Mouse (Mus musculus): ENCODE data around the gene Gm44973. TPM values are rescaled to one million over a fixed set of nuclear protein-coding genes. Genes with fewer than 3 reads are reported as not detected.
"Not testable (repeated sequence)": the region's sequence is repeated elsewhere in the genome, so short reads cannot be mapped to it uniquely, and the experiment has no call there.

Gm44973 gene
- polyA plus RNA-seq, 1 experiment from 2014 or later = 0.78 TPM

DNA sequence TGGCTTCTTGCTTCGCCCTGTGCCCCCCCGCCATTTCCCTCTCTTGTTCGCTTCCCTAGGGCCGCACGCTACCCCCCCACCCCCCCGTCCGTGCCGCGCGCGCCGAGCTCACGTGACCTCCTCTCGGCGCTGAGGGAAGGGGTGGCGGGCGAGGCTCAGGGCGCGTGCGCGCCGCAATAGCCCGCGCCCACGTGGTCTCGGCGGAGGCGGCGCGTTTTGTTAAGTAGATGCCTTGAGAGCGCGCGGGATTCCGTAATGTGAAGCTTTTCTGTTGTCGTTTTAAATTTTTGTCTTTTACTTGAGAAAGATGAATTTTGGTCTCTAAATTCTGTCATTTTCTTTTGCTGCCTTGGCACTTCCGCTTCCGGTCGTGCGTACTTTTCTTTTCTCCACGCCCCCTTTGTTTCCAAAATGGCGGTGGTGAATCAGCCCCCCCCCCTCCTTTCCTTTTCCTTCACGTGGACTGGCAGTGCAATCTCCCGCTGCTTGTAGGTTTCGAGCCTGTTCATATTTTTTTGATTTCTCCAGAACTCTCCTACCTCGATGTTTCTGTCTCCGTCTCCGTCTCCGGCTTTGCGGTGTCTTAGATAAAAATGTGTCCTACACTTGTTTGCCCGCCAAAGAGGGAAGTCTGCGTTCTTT, 47.2 kb downstream of the Gm44973 start:
- H3K4me3 ChIP-seq = peak overlapping the region; percentile 61
- H3K36me3 ChIP-seq = peaks cover 13% of the 10 kb centered on the region
- H3K4me2 ChIP-seq = peak overlapping the region; percentile 97
- H3K9me3 ChIP-seq (replicated peaks) = no peaks in the 10 kb centered on the region
- H3K27ac ChIP-seq = peak overlapping the region; percentile 97
- peaks cover 14% of the 10 kb centered on the region for H3K27me3 ChIP-seq
- ATAC-seq (replicated peaks; ENCODE audit: insufficient number of reproducible peaks, insufficient read depth, low FRiP score, low read depth) = peak; percentile 50
- peak overlapping the region; percentile 79 for H3K9ac ChIP-seq
- WGBS = under 1% methylated on average over 51 of the region's 51 CpGs
- H3K4me1 ChIP-seq (replicated peaks) = peaks cover 35% of the 10 kb centered on the region

DNA sequence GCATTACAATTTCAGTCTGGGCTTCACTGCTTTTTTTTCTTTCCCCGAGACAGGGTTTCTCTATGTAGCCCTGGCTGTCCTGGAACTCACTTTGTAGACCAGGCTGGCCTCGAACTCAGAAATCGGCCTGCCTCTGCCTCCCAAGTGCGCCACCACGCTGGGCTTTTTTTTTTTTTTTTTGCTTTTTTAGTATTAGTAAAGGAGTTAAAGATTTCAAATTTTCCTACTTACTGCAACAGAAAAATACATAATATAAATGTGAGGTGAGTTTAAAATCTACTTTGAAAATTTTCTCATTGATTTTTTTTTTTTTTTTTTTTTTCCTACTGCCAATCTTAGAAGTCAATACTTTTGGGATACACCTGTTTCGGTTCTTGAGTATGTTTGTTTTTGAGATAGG, 49.6 kb downstream of the Gm44973 start:
- 87% methylated on average over 6 of the region's 6 CpGs for WGBS
- Histone ChIP-seq H3K4me1 (replicated peaks) (peaks cover 33% of the 10 kb centered on the region), H3K27me3 (no peaks in the 10 kb centered on the region), H3K36me3 (peaks cover 37% of the 10 kb centered on the region), H3K9me3 (replicated peaks) (no peaks in the 10 kb centered on the region), H3K4me2 (no peak overlapping the region), H3K27ac (no peak overlapping the region), H3K9ac (no peak overlapping the region), H3K4me3 (no peak overlapping the region)
- no peak for ATAC-seq (replicated peaks; ENCODE audit: insufficient number of reproducible peaks, insufficient read depth, low FRiP score, low read depth)

DNA sequence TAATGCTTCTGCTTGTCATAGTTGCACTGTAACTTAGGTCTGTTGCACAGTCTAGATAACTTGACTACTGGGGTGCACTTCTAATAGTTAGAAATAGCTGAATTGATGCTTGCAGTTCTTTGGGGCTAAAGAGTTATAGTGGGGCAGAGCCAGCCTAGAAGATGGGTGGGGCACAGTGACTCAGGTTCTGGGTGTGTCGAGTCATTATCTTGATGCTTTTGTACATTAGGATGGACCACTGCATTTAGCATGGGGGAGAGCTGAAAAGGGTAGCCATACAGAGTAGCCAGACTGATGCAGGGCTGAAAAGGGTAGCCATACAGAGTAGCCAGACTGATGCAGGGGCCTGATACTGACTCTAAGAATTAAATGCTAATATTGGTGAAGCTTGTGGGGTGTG, 58.3 kb downstream of the Gm44973 start:
- peaks cover 92% of the 10 kb centered on the region for H3K36me3 ChIP-seq
- no peak overlapping the region for H3K4me3 ChIP-seq
- ATAC-seq (replicated peaks; ENCODE audit: insufficient number of reproducible peaks, insufficient read depth, low FRiP score, low read depth) = no peak
- H3K27me3 ChIP-seq = no peaks in the 10 kb centered on the region
- H3K27ac ChIP-seq = no peak overlapping the region
- H3K4me2 ChIP-seq = no peak overlapping the region
- WGBS = 54% methylated on average over 1 of the region's 1 CpGs
- H3K9me3 ChIP-seq (replicated peaks) = no peaks in the 10 kb centered on the region
- H3K9ac ChIP-seq = no peak overlapping the region
- H3K4me1 ChIP-seq (replicated peaks) = no peaks in the 10 kb centered on the region

DNA sequence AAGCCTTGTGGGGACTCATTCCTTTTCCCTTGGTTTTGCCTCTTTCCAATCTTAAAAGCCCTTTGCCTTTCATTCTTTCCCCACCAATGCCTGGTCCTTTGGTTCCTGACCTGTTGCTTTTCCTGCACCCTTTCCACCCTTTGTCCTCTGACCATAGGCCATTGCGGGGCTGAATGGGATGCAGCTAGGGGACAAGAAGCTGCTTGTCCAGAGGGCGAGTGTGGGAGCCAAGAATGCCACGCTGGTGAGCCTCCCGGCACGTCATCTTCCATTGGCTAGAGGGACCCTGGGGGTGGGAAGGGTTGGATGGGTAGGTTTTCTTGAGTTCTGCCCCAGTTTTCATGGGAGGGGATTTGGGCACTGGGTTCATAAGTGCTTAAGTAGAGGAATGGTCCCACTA, 59.7 kb downstream of the Gm44973 start:
- H3K9ac ChIP-seq = no peak overlapping the region
- H3K4me2 ChIP-seq = no peak overlapping the region
- H3K27me3 ChIP-seq = no peaks in the 10 kb centered on the region
- WGBS = 86% methylated on average over 5 of the region's 5 CpGs
- no peak overlapping the region for H3K27ac ChIP-seq
- no peaks in the 10 kb centered on the region for H3K9me3 ChIP-seq (replicated peaks)
- ATAC-seq (replicated peaks; ENCODE audit: insufficient number of reproducible peaks, insufficient read depth, low FRiP score, low read depth) = no peak
- 0 out of 2 replicates have a peak, but pooled peaks cover 2% of the 10 kb centered on the region for H3K4me1 ChIP-seq (replicated peaks)
- no peak overlapping the region for H3K4me3 ChIP-seq
- peaks cover 84% of the 10 kb centered on the region for H3K36me3 ChIP-seq

DNA sequence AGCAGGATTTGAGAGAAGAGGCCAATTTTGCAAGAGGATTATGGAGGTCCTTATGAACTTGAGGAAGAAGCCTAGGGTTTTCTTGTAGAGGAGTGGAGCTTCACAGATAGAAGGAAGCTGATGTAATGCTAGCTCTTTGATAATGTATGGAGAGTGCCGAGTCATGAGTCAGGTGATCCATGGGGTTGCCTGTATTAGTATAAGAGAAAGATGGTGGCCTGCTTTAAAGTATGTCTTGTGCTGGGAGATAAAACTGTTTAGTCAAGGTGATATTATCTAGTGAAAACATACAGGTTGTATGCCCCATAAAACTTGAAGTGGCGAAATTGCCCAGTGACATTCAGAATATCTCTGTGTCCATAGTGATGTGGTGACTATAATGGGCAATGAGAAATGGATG, 61.6 kb downstream of the Gm44973 start:
- no peak overlapping the region for H3K4me2 ChIP-seq
- no peak overlapping the region for H3K9ac ChIP-seq
- 73% methylated on average over 2 of the region's 2 CpGs for WGBS
- no peaks in the 10 kb centered on the region for H3K27me3 ChIP-seq
- no peaks in the 10 kb centered on the region for H3K9me3 ChIP-seq (replicated peaks)
- no peak overlapping the region for H3K4me3 ChIP-seq
- H3K36me3 ChIP-seq = peaks cover 66% of the 10 kb centered on the region
- no peak for ATAC-seq (replicated peaks; ENCODE audit: insufficient number of reproducible peaks, insufficient read depth, low FRiP score, low read depth)
- peaks cover 14% of the 10 kb centered on the region for H3K4me1 ChIP-seq (replicated peaks)
- H3K27ac ChIP-seq = no peak overlapping the region

DNA sequence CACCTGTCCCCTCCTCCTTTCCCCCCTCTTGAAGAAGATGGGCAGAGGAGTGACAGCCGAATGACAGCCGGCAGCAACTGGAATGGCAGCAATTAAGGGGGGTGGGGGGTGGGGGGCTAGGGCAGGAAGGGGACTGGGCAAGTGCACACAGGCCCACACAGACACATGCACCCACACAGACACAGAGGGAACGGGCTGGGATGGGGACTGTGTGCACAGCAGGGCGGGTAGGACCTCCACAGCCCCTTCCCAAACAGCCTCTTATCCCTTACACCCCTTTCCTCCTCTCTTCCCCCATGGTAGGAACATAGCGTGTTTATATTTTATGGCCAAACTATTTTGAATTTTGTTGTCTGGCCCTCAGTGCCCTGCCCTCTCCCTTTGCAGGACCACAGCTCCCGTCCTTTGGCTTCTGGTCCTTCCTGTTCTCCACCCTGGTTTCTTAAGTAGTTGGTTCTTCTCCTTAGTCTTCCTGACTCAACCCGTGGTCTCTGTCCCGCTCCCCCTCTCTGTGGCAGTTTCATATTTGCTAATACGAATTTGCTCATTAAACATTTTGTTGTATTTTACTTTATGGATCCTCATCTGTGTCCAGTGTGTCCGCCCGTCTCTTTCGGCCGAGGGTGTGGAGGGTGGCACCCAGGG, 64.2 kb downstream of the Gm44973 start:
- Histone ChIP-seq H3K9ac (peak overlapping the region; percentile 41; the same call in 1 of the 2 replicates), H3K36me3 (peaks cover 48% of the 10 kb centered on the region), H3K27ac (peak overlapping the region; percentile 97), H3K4me3 (peak overlapping the region; percentile 96), H3K4me1 (replicated peaks) (peaks cover 26% of the 10 kb centered on the region), H3K4me2 (peak overlapping the region; percentile 88)
- peak; percentile 3; the same call in 1 of the 2 replicates for ATAC-seq (replicated peaks; ENCODE audit: insufficient number of reproducible peaks, insufficient read depth, low FRiP score, low read depth)
- H3K27me3 ChIP-seq; H3K9me3 ChIP-seq (replicated peaks): not testable (repeated sequence)
- 45% methylated on average over 11 of the region's 13 CpGs for WGBS

DNA sequence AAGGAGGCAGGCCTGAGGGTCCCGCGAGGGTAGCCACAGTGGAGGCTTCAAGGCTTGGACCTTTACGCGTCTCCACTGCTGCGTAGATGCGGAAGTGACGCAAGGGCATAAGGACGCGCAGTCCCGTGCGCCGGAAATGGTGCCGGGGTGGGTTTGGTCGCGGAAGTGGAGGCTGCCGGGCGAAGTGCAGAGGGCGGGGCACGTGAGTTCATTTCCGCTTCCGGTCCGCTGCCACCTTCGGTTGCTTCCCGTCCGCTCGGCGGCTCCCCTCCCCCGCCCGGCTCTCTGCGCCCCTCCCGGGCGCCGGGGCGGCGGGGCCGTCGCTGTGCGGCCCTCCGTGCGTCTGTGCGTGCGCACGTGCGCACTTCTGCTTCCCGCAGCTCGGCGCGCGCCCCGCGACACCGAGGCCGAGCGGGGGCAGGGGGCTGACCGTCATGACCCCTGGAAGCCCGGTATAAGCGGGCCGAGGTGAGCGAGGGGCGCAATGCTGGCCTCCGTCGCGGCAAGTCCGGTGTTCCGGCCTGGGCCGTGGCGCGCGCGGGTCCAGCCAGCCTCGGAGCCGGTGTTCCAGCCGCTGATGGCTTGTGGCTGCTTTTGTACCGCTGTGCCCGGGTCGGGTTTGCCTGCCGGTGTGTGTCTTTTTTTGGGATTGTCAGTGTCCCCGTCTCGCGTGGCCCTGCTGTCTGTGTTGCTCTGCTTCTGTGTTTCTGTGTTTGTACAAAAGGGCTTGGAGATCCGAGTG, 64.9 kb downstream of the Gm44973 start, which contains the start of gene Epn1:
TSS of gene Epn1 (plus strand) at position 226 of the 742 bp plus-strand sequence.
- ATAC-seq (replicated peaks; ENCODE audit: insufficient number of reproducible peaks, insufficient read depth, low FRiP score, low read depth) = peak; percentile 95
- WGBS = under 1% methylated on average over 79 of the region's 81 CpGs
- H3K4me3 ChIP-seq = peak within 1 kb of the TSS; percentile 96
- peak within 1 kb of the TSS; percentile 97 for H3K9ac ChIP-seq
- H3K27ac ChIP-seq = peak within 1 kb of the TSS; percentile 97
- H3K4me2 ChIP-seq = peak within 1 kb of the TSS; percentile 88
- no peaks in the 10 kb centered on the region for H3K27me3 ChIP-seq
- no peaks in the 10 kb centered on the region for H3K9me3 ChIP-seq (replicated peaks)
- peaks cover 31% of the 10 kb centered on the region for H3K4me1 ChIP-seq (replicated peaks)
- H3K36me3 ChIP-seq = peaks cover 48% of the 10 kb centered on the region

DNA sequence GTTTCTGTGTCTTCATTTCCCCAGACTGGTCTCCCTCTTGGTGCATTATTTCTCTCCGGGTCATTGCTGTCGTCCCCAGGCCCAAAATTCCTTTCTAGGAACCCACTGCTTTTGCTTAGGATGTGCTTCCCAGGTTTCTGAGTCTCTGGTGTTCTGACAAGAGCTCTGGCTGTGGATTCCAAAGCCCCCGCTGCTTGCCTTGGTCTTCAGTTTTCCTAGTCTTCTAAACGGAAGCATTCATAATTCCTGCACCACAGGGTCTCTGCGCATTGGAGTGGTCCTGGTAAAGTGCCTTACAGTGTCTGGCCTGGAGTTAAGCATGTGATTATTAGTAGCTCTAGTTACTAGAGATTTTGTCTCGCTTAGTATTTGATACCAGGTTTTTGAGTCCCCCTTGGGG, 65.5 kb downstream of the Gm44973 start:
- Histone ChIP-seq H3K4me2 (peak overlapping the region; percentile 88), H3K4me1 (replicated peaks) (peaks cover 31% of the 10 kb centered on the region), H3K27ac (peak overlapping the region; percentile 97), H3K9ac (peak overlapping the region; percentile 97), H3K9me3 (replicated peaks) (no peaks in the 10 kb centered on the region), H3K36me3 (peaks cover 50% of the 10 kb centered on the region), H3K27me3 (no peaks in the 10 kb centered on the region), H3K4me3 (peak overlapping the region; percentile 96)
- 10% methylated on average over 6 of the region's 6 CpGs for WGBS
- no peak for ATAC-seq (replicated peaks; ENCODE audit: insufficient number of reproducible peaks, insufficient read depth, low FRiP score, low read depth)

DNA sequence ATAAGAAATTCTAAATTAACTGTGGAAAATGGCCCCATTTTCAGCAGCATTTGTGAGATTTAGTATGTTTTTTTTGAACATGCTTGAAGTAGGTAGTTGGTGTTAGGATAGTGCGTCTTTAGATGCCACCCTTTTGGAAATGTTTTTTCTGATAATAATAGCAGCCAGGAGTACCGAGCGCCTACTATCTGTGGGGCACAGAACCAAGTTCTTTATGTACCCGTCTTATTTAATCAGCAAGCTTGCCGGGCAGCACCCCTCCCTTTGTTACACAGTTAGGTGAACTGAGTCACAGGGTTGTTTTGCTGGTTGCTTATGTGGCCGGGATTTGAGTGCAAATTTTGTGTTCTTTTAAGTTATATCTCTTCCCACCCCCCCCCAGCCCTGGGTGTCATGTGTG, 65.9 kb downstream of the Gm44973 start:
- Histone ChIP-seq H3K4me1 (replicated peaks) (peaks cover 31% of the 10 kb centered on the region), H3K4me2 (peak overlapping the region; percentile 88), H3K27me3 (no peaks in the 10 kb centered on the region), H3K36me3 (peaks cover 47% of the 10 kb centered on the region), H3K27ac (no peak overlapping the region), H3K9me3 (replicated peaks) (no peaks in the 10 kb centered on the region), H3K9ac (peak overlapping the region; percentile 97; the same call in 1 of the 2 replicates), H3K4me3 (peak overlapping the region; percentile 96)
- WGBS = 58% methylated on average over 6 of the region's 6 CpGs
- ATAC-seq (replicated peaks; ENCODE audit: insufficient number of reproducible peaks, insufficient read depth, low FRiP score, low read depth) = no peak

DNA sequence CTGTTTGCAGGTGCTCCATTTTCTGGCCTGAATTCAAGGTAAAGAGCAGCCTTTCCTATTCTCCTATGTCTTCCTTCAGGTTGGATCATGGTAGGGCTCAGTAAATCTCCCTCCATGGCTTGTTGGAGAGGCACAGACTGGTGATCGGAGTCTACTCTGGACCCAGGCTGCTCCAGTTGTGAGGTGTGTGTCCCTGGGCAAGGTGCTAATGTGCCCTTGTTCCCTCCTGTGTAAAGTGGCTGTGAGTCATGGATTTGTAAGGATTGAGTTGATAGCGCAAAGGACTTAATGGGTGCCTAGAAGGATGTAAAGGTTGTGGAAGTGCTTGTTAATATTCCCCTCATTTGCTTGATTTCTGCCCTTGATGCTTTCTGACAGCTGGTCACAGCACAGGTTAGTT, 66.6 kb downstream of the Gm44973 start:
- Histone ChIP-seq H3K9ac (no peak overlapping the region), H3K4me2 (peak overlapping the region; percentile 88), H3K4me3 (peak overlapping the region; percentile 96; the same call in 1 of the 2 replicates), H3K4me1 (replicated peaks) (peaks cover 31% of the 10 kb centered on the region), H3K27me3 (no peaks in the 10 kb centered on the region), H3K9me3 (replicated peaks) (no peaks in the 10 kb centered on the region), H3K36me3 (peaks cover 40% of the 10 kb centered on the region), H3K27ac (no peak overlapping the region)
- WGBS = 95% methylated on average over 2 of the region's 2 CpGs
- no peak for ATAC-seq (replicated peaks; ENCODE audit: insufficient number of reproducible peaks, insufficient read depth, low FRiP score, low read depth)
